Mouse (Mus musculus): ENCODE measurements around the gene Prkag3. TPM values are rescaled to one million over a fixed set of nuclear protein-coding genes. Genes with fewer than 3 reads are reported as not detected.
A peak's percentile ranks its signal among the peaks of the same experiment; 100 is the strongest.

The Prkag3 gene
- polyA plus RNA-seq, 1 experiment from 2014 or later = 0.07 TPM

- Histone ChIP-seq H3K4me1 (replicated peaks; ENCODE audit: insufficient read depth, low read length) (no peaks in the 10 kb centered on the region), H3K27ac (no peak overlapping the region), H3K9me3 (replicated peaks; ENCODE audit: low read length) (no peaks in the 10 kb centered on the region), H3K9ac (ENCODE audit: low read depth, low read length) (no peak overlapping the region), H3K4me2 (ENCODE audit: low read length) (no peak overlapping the region), H3K36me3 (ENCODE audit: insufficient read depth, low read length) (no peaks in the 10 kb centered on the region), H3K27me3 (ENCODE audit: insufficient read depth, low read length) (no peaks in the 10 kb centered on the region), H3K4me3 (replicated peaks; ENCODE audit: low read depth, low read length) (no peak overlapping the region)
- TF ChIP-seq CTCF (IDR thresholded peaks at IDR 0.05; ENCODE audit: low read depth) = no peak
- 84% methylated on average over 8 of the region's 8 CpGs for WGBS
- ATAC-seq (replicated peaks; ENCODE audit: low FRiP score, low read depth) (no peak), DNase-seq (ENCODE audit: low spot score) (no peak)
These were observed 30.9 kb downstream of the Prkag3 start for GRCm38 (mm10) chr1:74718113-74718512.

- Histone ChIP-seq H3K9me3 (replicated peaks; ENCODE audit: low read length) (no peaks in the 10 kb centered on the region), H3K9ac (ENCODE audit: low read depth, low read length) (no peak overlapping the region), H3K27ac (no peak overlapping the region), H3K27me3 (ENCODE audit: insufficient read depth, low read length) (no peaks in the 10 kb centered on the region), H3K4me2 (ENCODE audit: low read length) (no peak overlapping the region), H3K4me3 (replicated peaks; ENCODE audit: low read depth, low read length) (no peak overlapping the region), H3K4me1 (replicated peaks; ENCODE audit: insufficient read depth, low read length) (no peaks in the 10 kb centered on the region), H3K36me3 (ENCODE audit: insufficient read depth, low read length) (no peaks in the 10 kb centered on the region)
- no peak for TF ChIP-seq CTCF (IDR thresholded peaks at IDR 0.05; ENCODE audit: low read depth)
- ATAC-seq (replicated peaks; ENCODE audit: low FRiP score, low read depth) = no peak
- no peak for DNase-seq (ENCODE audit: low spot score)
- 86% methylated on average over 6 of the region's 6 CpGs for WGBS
These were observed 33.1 kb downstream of the Prkag3 start for GRCm38 (mm10) chr1:74715886-74716285.

GRCm38 (mm10) chr1:74715468-74715867 lies 33.6 kb downstream of the Prkag3 start:
- no peak overlapping the region for H3K4me3 ChIP-seq (replicated peaks; ENCODE audit: low read depth, low read length)
- H3K4me2 ChIP-seq (ENCODE audit: low read length) = no peak overlapping the region
- no peaks in the 10 kb centered on the region for H3K36me3 ChIP-seq (ENCODE audit: insufficient read depth, low read length)
- WGBS = 64% methylated on average over 5 of the region's 5 CpGs
- H3K9ac ChIP-seq (ENCODE audit: low read depth, low read length) = no peak overlapping the region
- no peak for TF ChIP-seq CTCF (IDR thresholded peaks at IDR 0.05; ENCODE audit: low read depth)
- ATAC-seq (replicated peaks; ENCODE audit: low FRiP score, low read depth) (no peak), DNase-seq (ENCODE audit: low spot score) (no peak)
- H3K27me3 ChIP-seq (ENCODE audit: insufficient read depth, low read length) = no peaks in the 10 kb centered on the region
- no peak overlapping the region for H3K27ac ChIP-seq
- H3K4me1 ChIP-seq (replicated peaks; ENCODE audit: insufficient read depth, low read length) = no peaks in the 10 kb centered on the region
- H3K9me3 ChIP-seq (replicated peaks; ENCODE audit: low read length) = no peaks in the 10 kb centered on the region

GRCm38 (mm10) chr1:74714967-74715366 lies 34.1 kb downstream of the Prkag3 start:
- no peaks in the 10 kb centered on the region for H3K9me3 ChIP-seq (replicated peaks; ENCODE audit: low read length)
- H3K4me2 ChIP-seq (ENCODE audit: low read length) = no peak overlapping the region
- H3K27ac ChIP-seq = no peak overlapping the region
- H3K4me3 ChIP-seq (replicated peaks; ENCODE audit: low read depth, low read length) = no peak overlapping the region
- no peaks in the 10 kb centered on the region for H3K36me3 ChIP-seq (ENCODE audit: insufficient read depth, low read length)
- no peaks in the 10 kb centered on the region for H3K4me1 ChIP-seq (replicated peaks; ENCODE audit: insufficient read depth, low read length)
- no peak for DNase-seq (ENCODE audit: low spot score)
- 47% methylated on average over 2 of the region's 2 CpGs for WGBS
- no peak for TF ChIP-seq CTCF (IDR thresholded peaks at IDR 0.05; ENCODE audit: low read depth)
- no peak for ATAC-seq (replicated peaks; ENCODE audit: low FRiP score, low read depth)
- no peak overlapping the region for H3K9ac ChIP-seq (ENCODE audit: low read depth, low read length)
- no peaks in the 10 kb centered on the region for H3K27me3 ChIP-seq (ENCODE audit: insufficient read depth, low read length)

- Histone ChIP-seq H3K27ac (peak overlapping the region; percentile 51), H3K36me3 (ENCODE audit: insufficient read depth, low read length) (no peaks in the 10 kb centered on the region), H3K9me3 (replicated peaks; ENCODE audit: low read length) (no peaks in the 10 kb centered on the region), H3K9ac (ENCODE audit: low read depth, low read length) (peak overlapping the region; percentile 55), H3K4me3 (replicated peaks; ENCODE audit: low read depth, low read length) (peak overlapping the region; percentile 42), H3K27me3 (ENCODE audit: insufficient read depth, low read length) (no peaks in the 10 kb centered on the region), H3K4me1 (replicated peaks; ENCODE audit: insufficient read depth, low read length) (no peaks in the 10 kb centered on the region), H3K4me2 (ENCODE audit: low read length) (peak overlapping the region; percentile 89)
- ATAC-seq (replicated peaks; ENCODE audit: low FRiP score, low read depth) = no peak
- 19% methylated on average over 12 of the region's 12 CpGs for WGBS
- no peak for DNase-seq (ENCODE audit: low spot score)
- no peak for TF ChIP-seq CTCF (IDR thresholded peaks at IDR 0.05; ENCODE audit: low read depth)
These were observed 34.9 kb downstream of the Prkag3 start for GRCm38 (mm10) chr1:74713859-74714730.

GRCm38 (mm10) chr1:74713099-74713858 lies 35.7 kb downstream of the Prkag3 start, which contains the start of gene Cyp27a1:
TSS of gene Cyp27a1 (plus strand) at chr1:74713574.
- peak within 1 kb of the TSS; percentile 55 for H3K9ac ChIP-seq (ENCODE audit: low read depth, low read length)
- ATAC-seq (replicated peaks; ENCODE audit: low FRiP score, low read depth) (peak; percentile 80), DNase-seq (ENCODE audit: low spot score) (peak; percentile 89)
- under 1% methylated on average over 35 of the region's 35 CpGs for WGBS
- no peaks in the 10 kb centered on the region for H3K36me3 ChIP-seq (ENCODE audit: insufficient read depth, low read length)
- TF ChIP-seq CTCF (IDR thresholded peaks at IDR 0.05; ENCODE audit: low read depth) = peak; percentile 43; the same call in 1 of the 2 replicates
- no peaks in the 10 kb centered on the region for H3K9me3 ChIP-seq (replicated peaks; ENCODE audit: low read length)
- H3K4me1 ChIP-seq (replicated peaks; ENCODE audit: insufficient read depth, low read length) = no peaks in the 10 kb centered on the region
- no peaks in the 10 kb centered on the region for H3K27me3 ChIP-seq (ENCODE audit: insufficient read depth, low read length)
- peak within 1 kb of the TSS; percentile 89 for H3K4me2 ChIP-seq (ENCODE audit: low read length)
- H3K4me3 ChIP-seq (replicated peaks; ENCODE audit: low read depth, low read length) = peak within 1 kb of the TSS; percentile 42
- H3K27ac ChIP-seq = peak within 1 kb of the TSS; percentile 51
